Mouse (Mus musculus) right cerebral cortex, postnatal 4 days (tissue): ENCODE measurements around the gene Sapcd2.
A peak's percentile ranks its signal among the peaks of the same experiment; 100 is the strongest.
"Not testable (repeated sequence)": the region's sequence is repeated elsewhere in the genome, so short reads cannot be mapped to it uniquely, and the experiment has no call there.

ENCODE experiments used
- DNase-seq: peaks from one replicate; pipeline ENCODE4 v3.0.0-alpha.2; 2022

Sapcd2 gene

GRCm38 (mm10) chr2:25373431-25373830 is 1.3 kb downstream of the Sapcd2 start:
- DNase-seq: no peak

GRCm38 (mm10) chr2:25376589-25376988 is 4.5 kb downstream of the Sapcd2 start:
- peak; percentile 41 for DNase-seq

GRCm38 (mm10) chr2:25384492-25384891 is 12.4 kb downstream of the Sapcd2 start:
- no peak for DNase-seq

- no peak for DNase-seq
Measured at GRCm38 (mm10) chr2:25391266-25391665, 19.1 kb downstream of the Sapcd2 start.

GRCm38 (mm10) chr2:25394281-25395221 is 22.4 kb downstream of the Sapcd2 start:
- peak; percentile 67 for DNase-seq

GRCm38 (mm10) chr2:25395721-25396596 is 23.8 kb downstream of the Sapcd2 start, which contains the start of gene Entpd2:
Entpd2 (plus strand) TSS chr2:25395874.
- DNase-seq: no peak

- DNase-seq: no peak
Measured at GRCm38 (mm10) chr2:25396597-25396983, 24.5 kb downstream of the Sapcd2 start.

- no peak for DNase-seq
Measured at GRCm38 (mm10) chr2:25397010-25397409, 24.9 kb downstream of the Sapcd2 start.

- no peak for DNase-seq
Measured at GRCm38 (mm10) chr2:25398065-25398464, 25.9 kb downstream of the Sapcd2 start.

GRCm38 (mm10) chr2:25399051-25399450 is 26.9 kb downstream of the Sapcd2 start, which contains the start of gene Npdc1:
Npdc1 (plus strand) TSS chr2:25399351.
- DNase-seq: no peak

GRCm38 (mm10) chr2:25400291-25400690 is 28.2 kb downstream of the Sapcd2 start:
- DNase-seq: no peak

- DNase-seq: peak; percentile 68
Measured at GRCm38 (mm10) chr2:25400764-25401163, 28.6 kb downstream of the Sapcd2 start.

GRCm38 (mm10) chr2:25402377-25402971 is 30.4 kb downstream of the Sapcd2 start:
- DNase-seq: peak; percentile 91

GRCm38 (mm10) chr2:25402972-25403601 is 31.0 kb downstream of the Sapcd2 start:
- DNase-seq: peak; percentile 90

- DNase-seq: no peak
Measured at GRCm38 (mm10) chr2:25403994-25404393, 31.9 kb downstream of the Sapcd2 start.

- DNase-seq: no peak
Measured at GRCm38 (mm10) chr2:25408908-25409307, 36.8 kb downstream of the Sapcd2 start.

GRCm38 (mm10) chr2:25413436-25413835 is 41.3 kb downstream of the Sapcd2 start:
- DNase-seq: not testable (repeated sequence)

- no peak for DNase-seq
Measured at GRCm38 (mm10) chr2:25417426-25417825, 45.3 kb downstream of the Sapcd2 start.

- peak; percentile 48 for DNase-seq
Measured at GRCm38 (mm10) chr2:25421896-25422295, 49.8 kb downstream of the Sapcd2 start.

- no peak for DNase-seq
Measured at GRCm38 (mm10) chr2:25422587-25423410, 50.7 kb downstream of the Sapcd2 start, which contains the start of gene Fut7. Fut7 (plus strand) TSS chr2:25423267.

- DNase-seq: no peak
Measured at GRCm38 (mm10) chr2:25423626-25424025, 51.5 kb downstream of the Sapcd2 start.
